Mouse (Mus musculus) stomach, embryonic 16.5 days (tissue): Measurements from ENCODE around the gene Mgat4b. TPM values are rescaled to one million over a fixed set of nuclear protein-coding genes. Genes with fewer than 3 reads are reported as not detected.

ENCODE experiments used
- ATAC-seq: fragments of 200-750 bp; cut with Nextera tagmentation; 2 replicates; pipeline ENCODE4 v1.8.0; 2017; ENCODE audit warnings: moderate number of reproducible peaks, moderate TSS enrichment; ENCODE audit not compliant: insufficient read depth, low FRiP score
- H3K27ac ChIP-seq: fragments of 300-500 bp; sonication (generic); 2 replicates; pipeline ENCODE4 v1.5.1; 2014; ENCODE audit warnings: low read length
- H3K27me3 ChIP-seq: fragments of 300-500 bp; sonication (generic); 2 replicates; pipeline ENCODE4 v1.6.1; 2014; ENCODE audit warnings: low read length, control low read depth, mixed read lengths; ENCODE audit not compliant: control insufficient read depth, insufficient read depth
- H3K36me3 ChIP-seq: fragments of 300-500 bp; sonication (generic); 2 replicates; pipeline ENCODE4 v1.6.1; 2014; ENCODE audit warnings: low read length; ENCODE audit not compliant: control insufficient read depth, insufficient read depth
- H3K4me1 ChIP-seq: fragments of 300-500 bp; sonication (generic); 2 replicates; pipeline ENCODE4 v1.6.1; 2014; ENCODE audit warnings: low read length, control low read depth, mixed read lengths; ENCODE audit not compliant: control insufficient read depth, insufficient read depth
- H3K4me2 ChIP-seq: fragments of 300-500 bp; sonication (generic); 2 replicates; pipeline ENCODE4 v1.6.1; 2014; ENCODE audit warnings: low read depth, low read length, mixed read lengths
- H3K4me3 ChIP-seq: fragments of 300-500 bp; sonication (generic); replicated peaks from 2 replicates; pipeline ENCODE4 v1.5.1; 2014; ENCODE audit warnings: mild to moderate bottlenecking, low read length
- H3K9ac ChIP-seq: fragments of 300-500 bp; sonication (generic); 2 replicates; pipeline ENCODE4 v1.6.1; 2014; ENCODE audit warnings: low read length
- H3K9me3 ChIP-seq: fragments of 300-500 bp; sonication (generic); replicated peaks from 2 replicates; pipeline ENCODE4 v1.6.1; 2016; ENCODE audit warnings: low read length, control low read depth; ENCODE audit not compliant: control insufficient read depth
- WGBS: fragments of 180-500 bp; shearing (Covaris S2); extraction: QIAGEN DNeasy Blood & Tissue Kit; methylation state at CpG from one replicate; pipeline ENCODE4 v1.1.7; 2014; 5-methylcytosine and 5-hydroxymethylcytosine counted together
- polyA plus RNA-seq: library from polyadenylated mRNA; unstranded; fragments of >200 nt; fragmentation: Nextera tagmentation; extraction: Ambion mirVana; gene quantifications from 2 replicates; pipeline ENCODE4 v1.2.1, GENCODE M21; 2015

Mgat4b gene
- polyA plus RNA-seq, 1 experiment from 2014 or later = 5.9 TPM

DNA sequence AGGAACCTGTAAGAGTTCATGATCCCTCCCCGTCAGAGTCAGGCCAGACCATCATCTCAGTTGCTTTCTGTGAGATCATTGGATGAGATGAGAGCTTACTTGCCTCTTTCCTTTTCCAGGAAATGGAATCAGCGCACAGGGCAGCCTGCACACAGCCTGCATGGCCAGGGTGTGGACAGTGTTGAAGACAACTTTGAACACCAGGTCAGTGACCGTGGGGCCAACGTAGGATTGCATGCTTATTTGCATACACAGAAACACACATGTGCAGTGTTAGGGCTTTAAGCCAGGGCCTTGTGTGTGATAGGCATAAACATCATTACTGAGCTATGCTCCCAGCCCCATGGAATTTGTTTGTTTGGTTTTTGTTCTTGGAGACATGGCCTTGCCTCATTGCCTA is 13.2 kb upstream of the Mgat4b start:
- Histone ChIP-seq H3K4me3 (no peak overlapping the region), H3K9ac (no peak overlapping the region), H3K27me3 (no peaks in the 10 kb centered on the region), H3K9me3 (no peaks in the 10 kb centered on the region), H3K36me3 (peaks cover 26% of the 10 kb centered on the region), H3K4me2 (no peak overlapping the region), H3K27ac (no peak overlapping the region), H3K4me1 (peaks cover 5% of the 10 kb centered on the region; the same call in 1 of the 2 replicates)
- no peak for ATAC-seq
- WGBS = 83% methylated on average over 4 of the region's 4 CpGs

DNA sequence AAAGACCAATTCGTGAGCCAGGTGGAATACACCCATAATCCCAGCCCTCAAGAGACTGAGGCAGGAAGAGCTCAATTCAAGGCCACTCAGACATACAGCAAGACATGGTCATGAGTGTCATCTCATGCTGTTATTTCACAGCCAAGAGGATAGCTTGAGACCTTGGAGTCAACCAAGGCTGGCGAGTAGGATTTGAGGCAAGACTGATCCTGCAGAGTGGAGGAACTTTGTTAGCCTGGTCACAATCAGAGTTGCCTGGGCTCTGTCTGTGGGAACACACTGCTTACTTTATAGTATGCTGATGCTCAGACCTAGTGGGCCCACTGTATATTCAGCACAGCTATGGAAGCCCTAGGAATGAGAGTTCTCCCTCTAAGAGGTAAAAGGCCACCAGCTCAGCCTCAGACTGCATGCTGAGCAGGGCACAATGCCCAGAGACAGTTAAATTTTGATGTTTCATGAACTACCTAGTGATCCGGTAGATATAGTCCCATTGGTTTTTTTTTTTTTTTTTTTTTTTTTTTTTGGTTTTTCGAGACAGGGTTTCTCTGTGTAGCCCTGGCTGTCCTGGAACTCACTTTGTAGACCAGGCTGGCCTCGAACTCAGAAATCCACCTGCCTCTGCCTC is 12.4 kb upstream of the Mgat4b start:
- H3K4me3 ChIP-seq = no peak overlapping the region
- no peak overlapping the region for H3K9ac ChIP-seq
- H3K27ac ChIP-seq = no peak overlapping the region
- no peak for ATAC-seq
- H3K4me2 ChIP-seq = no peak overlapping the region
- no peaks in the 10 kb centered on the region for H3K27me3 ChIP-seq
- WGBS = 89% methylated on average over 4 of the region's 5 CpGs
- H3K4me1 ChIP-seq = peaks cover 5% of the 10 kb centered on the region; the same call in 1 of the 2 replicates
- peaks cover 26% of the 10 kb centered on the region for H3K36me3 ChIP-seq
- H3K9me3 ChIP-seq = no peaks in the 10 kb centered on the region

DNA sequence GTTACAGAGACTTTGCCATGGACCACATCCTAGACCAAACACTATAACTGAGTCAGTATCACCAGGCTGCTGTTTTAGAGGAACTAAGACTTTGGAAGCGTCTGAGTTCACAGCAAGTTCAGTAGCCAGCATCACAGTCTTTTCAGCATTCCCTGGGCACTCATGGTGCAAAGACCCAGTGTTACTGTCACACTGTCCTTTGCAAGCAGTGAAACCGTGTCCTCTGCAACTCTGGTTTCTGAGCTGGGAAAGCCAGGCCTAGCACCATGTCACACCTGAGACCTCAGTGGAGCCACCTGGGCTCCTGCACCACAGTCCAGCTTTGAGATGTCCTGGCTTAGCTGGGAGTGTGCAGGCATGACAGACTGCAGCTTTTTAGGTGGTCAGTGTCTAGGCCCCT is 11.8 kb upstream of the Mgat4b start:
- WGBS = 88% methylated on average over 2 of the region's 2 CpGs
- Histone ChIP-seq H3K9me3 (no peaks in the 10 kb centered on the region), H3K4me1 (peaks cover 5% of the 10 kb centered on the region; the same call in 1 of the 2 replicates), H3K9ac (no peak overlapping the region), H3K36me3 (peaks cover 26% of the 10 kb centered on the region), H3K4me2 (no peak overlapping the region), H3K27me3 (no peaks in the 10 kb centered on the region), H3K27ac (no peak overlapping the region), H3K4me3 (no peak overlapping the region)
- ATAC-seq = no peak

DNA sequence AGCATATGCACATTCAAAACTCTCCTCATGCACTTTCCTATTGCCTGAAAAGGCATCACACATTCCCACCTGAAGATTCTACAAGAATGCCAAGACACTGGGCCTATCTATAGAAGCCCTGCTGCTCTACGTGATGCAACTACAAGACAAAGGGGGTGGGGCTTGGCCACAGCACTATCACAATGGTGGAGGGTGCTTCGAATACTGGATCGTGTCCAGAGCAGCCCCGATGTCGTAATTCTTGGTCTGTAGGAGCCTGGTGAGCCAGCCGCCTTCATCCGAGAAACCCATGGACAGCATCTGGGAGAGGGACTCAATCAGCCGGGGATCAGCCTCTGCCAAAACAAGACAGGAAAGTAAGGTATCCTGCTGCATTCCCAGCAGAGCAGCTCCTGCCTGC is 10.1 kb upstream of the Mgat4b start:
- ATAC-seq = no peak
- Histone ChIP-seq H3K36me3 (peaks cover 39% of the 10 kb centered on the region), H3K27me3 (no peaks in the 10 kb centered on the region), H3K27ac (no peak overlapping the region), H3K4me1 (no peaks in the 10 kb centered on the region), H3K9ac (no peak overlapping the region), H3K9me3 (no peaks in the 10 kb centered on the region), H3K4me3 (no peak overlapping the region), H3K4me2 (no peak overlapping the region)
- 81% methylated on average over 8 of the region's 8 CpGs for WGBS

DNA sequence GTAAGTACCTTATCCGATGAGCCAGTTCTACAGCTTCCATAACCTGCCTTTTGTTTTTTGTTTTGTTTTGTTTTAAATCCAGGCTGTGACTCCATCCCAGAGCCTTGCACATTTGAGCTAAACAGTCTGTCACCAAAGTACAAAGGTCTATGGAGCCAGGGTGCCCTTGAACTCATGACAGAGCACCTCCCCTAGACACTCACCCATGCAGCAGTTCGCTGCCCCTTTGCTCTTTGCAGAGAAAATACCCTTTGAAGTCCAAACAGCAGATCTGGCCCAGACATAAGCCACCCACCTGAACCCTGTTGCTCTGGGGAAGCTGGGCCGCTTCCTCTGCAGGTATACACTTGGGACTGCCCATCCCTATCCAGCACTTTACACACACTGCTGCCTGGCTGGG is 9.1 kb upstream of the Mgat4b start:
- H3K27ac ChIP-seq = no peak overlapping the region
- 89% methylated on average over 3 of the region's 3 CpGs for WGBS
- no peak overlapping the region for H3K9ac ChIP-seq
- H3K36me3 ChIP-seq = peaks cover 48% of the 10 kb centered on the region
- no peaks in the 10 kb centered on the region for H3K27me3 ChIP-seq
- H3K9me3 ChIP-seq = no peaks in the 10 kb centered on the region
- no peaks in the 10 kb centered on the region for H3K4me1 ChIP-seq
- H3K4me2 ChIP-seq = no peak overlapping the region
- no peak overlapping the region for H3K4me3 ChIP-seq
- no peak for ATAC-seq

DNA sequence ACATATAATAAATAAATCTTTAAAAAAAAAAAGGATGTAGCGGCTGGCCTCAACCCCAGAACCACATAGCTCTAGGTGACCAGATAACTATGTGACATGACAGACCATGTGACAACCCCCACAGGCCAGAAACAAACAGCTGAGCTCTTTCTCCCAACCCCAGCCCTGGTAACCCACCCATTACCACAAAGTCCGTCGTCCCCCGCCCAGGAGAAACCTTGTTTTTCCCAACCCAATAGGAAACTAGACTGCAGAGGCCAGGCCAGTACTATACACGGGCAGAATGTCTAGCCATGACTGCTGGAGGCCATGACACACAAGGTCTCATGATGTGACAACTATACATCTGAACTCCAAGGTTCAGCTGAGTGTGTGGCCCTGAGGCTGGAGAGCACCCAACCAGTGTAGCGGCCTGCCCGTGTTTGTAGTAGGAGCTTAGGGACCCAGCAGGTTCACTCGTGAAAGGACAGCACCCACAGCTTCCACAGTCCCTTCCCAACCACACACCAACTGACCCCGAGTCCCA is 7.3 kb upstream of the Mgat4b start:
- no peak for ATAC-seq
- H3K4me3 ChIP-seq = no peak overlapping the region
- H3K27ac ChIP-seq = no peak overlapping the region
- no peaks in the 10 kb centered on the region for H3K9me3 ChIP-seq
- no peak overlapping the region for H3K9ac ChIP-seq
- no peaks in the 10 kb centered on the region for H3K27me3 ChIP-seq
- no peak overlapping the region for H3K4me2 ChIP-seq
- WGBS = 89% methylated on average over 9 of the region's 9 CpGs
- no peaks in the 10 kb centered on the region for H3K4me1 ChIP-seq
- H3K36me3 ChIP-seq = peaks cover 48% of the 10 kb centered on the region

DNA sequence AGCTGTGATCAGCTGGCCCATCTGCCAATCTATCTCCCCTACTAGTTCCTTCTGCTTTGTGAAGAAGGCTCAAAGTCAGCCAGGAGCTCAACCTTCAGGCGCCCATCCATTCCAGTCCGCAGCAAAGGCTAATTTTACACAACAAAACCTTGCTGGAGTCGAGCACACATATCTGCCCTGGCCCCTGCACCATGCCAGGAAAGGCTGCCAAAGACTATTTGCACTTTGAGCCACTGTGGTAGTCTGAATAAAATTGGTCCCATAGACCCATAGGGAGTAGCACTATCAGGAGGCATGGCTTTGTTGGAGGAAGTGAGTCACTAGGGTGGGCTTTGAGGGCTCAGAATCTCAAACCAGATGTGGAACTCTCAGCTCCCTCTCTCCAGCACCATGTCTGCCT is 5.3 kb upstream of the Mgat4b start:
- Histone ChIP-seq H3K27me3 (no peaks in the 10 kb centered on the region), H3K4me3 (no peak overlapping the region), H3K27ac (no peak overlapping the region), H3K9ac (no peak overlapping the region), H3K4me2 (no peak overlapping the region), H3K4me1 (peaks cover 5% of the 10 kb centered on the region), H3K9me3 (no peaks in the 10 kb centered on the region), H3K36me3 (peaks cover 39% of the 10 kb centered on the region)
- WGBS = 89% methylated on average over 3 of the region's 3 CpGs
- ATAC-seq = no peak

DNA sequence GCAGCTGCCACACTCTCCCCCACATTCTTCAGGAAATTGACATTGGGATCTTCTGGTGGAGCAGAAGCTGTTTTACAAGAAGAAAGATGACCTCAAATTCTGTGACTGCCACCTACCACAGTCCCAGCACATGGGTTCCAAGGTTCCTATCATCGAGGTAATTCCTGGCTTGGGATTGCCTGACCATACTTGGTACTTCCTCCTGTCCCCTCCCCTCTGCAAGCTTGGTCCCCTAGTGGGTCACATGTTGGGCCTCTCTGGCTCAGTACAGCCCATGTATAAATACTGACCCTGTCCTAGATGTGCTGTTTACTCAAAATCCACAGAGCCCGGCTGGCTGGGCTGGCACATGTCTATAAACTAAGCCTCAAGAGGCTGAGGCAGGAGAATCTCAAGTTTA is 4.7 kb upstream of the Mgat4b start:
- no peak for ATAC-seq
- no peaks in the 10 kb centered on the region for H3K9me3 ChIP-seq
- no peak overlapping the region for H3K4me3 ChIP-seq
- no peak overlapping the region for H3K9ac ChIP-seq
- no peak overlapping the region for H3K4me2 ChIP-seq
- H3K27me3 ChIP-seq = no peaks in the 10 kb centered on the region
- 73% methylated on average over 2 of the region's 2 CpGs for WGBS
- no peak overlapping the region for H3K27ac ChIP-seq
- peaks cover 33% of the 10 kb centered on the region for H3K36me3 ChIP-seq
- H3K4me1 ChIP-seq = peaks cover 7% of the 10 kb centered on the region

DNA sequence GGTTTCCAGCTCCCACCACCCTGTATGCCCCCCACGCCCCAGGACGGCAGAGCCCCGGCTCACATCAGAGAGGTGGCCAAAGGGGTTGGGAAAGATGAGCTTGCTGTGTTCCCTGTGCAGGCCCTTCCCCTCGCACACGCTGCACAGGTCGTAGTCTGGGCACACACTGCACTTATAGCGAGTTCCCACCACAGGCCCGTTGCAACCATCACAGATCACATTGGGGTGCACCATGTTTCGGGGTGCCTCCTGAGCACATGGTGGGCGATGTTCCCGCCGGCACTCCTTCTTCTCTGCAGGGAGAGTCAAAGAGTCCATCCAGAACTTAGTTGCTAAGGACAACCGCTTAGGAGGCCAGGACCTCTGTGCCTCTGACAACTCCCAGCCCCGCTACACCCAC is 3.3 kb upstream of the Mgat4b start:
- peaks cover 23% of the 10 kb centered on the region for H3K36me3 ChIP-seq
- 97% methylated on average over 14 of the region's 14 CpGs for WGBS

More for the DNA sequence above, 3.3 kb upstream of the Mgat4b start:
- Histone ChIP-seq H3K4me2 (no peak overlapping the region), H3K27ac (no peak overlapping the region), H3K9ac (no peak overlapping the region), H3K4me3 (no peak overlapping the region), H3K27me3 (no peaks in the 10 kb centered on the region), H3K9me3 (no peaks in the 10 kb centered on the region), H3K4me1 (peaks cover 8% of the 10 kb centered on the region)
- ATAC-seq = no peak
